Mouse (Mus musculus) adrenal gland, postnatal 10 days (tissue): ENCODE data around the gene Cyp46a1. TPM values are rescaled to one million over a fixed set of nuclear protein-coding genes. Genes with fewer than 3 reads are reported as not detected.

Source experiments
- DNase-seq: peaks from one replicate; pipeline ENCODE4 v3.0.0; 2021; ENCODE audit warnings: mixed read lengths
- total RNA-seq, 2 experiments: library from RNA; stranded (reverse); gene quantifications; 2 replicates each; pipeline ENCODE4 v1.2.3; 2021

The Cyp46a1 gene
- total RNA-seq, 2 experiments from 2014 or later, result 1.6 to 2.2 TPM

DNA sequence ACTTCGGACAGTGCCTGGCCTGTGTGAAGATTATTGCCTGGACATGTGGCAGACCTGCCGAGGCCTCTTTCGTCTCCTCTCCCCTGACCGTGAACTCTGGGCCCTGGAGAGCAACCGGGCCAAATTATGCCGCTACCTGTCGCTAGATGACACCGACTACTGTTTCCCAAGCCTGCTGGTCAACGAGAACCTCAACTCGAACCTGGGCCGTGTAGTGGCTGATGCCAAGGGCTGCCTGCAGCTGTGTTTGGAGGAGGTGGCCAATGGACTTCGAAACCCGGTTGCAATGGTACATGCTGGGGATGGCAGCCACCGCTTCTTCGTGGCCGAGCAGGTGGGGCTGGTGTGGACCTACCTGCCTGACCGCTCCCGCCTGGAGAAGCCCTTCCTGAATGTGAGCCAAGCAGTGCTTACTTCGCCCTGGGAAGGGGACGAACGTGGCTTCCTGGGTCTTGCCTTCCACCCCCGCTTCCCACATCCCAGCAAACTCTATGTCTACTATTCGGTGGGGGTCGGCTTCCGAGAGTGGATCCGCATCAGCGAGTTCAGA lies 22.4 kb upstream of the Cyp46a1 start:
- DNase-seq, result no peak

DNA sequence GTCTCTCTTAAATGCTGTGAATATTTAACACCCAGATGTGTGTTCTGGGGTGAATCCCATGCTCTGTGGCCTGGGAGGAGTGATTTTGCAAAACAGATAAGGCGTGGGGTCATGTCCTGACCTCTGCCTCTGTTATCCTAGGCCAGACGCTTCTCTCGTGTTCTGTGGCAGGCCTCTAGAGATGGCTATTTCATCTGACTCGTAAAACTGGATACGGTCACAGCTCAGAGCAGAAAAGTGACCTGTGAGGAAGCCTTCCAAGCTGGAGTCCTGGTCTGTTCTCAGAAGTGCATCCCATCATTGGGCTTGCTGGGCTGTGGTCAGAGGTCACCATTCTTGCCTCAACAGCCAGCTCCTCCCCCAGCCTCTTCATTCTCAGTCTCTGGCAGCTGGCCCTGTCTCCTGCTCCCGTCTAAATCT lies 21.7 kb upstream of the Cyp46a1 start:
- no peak for DNase-seq

DNA sequence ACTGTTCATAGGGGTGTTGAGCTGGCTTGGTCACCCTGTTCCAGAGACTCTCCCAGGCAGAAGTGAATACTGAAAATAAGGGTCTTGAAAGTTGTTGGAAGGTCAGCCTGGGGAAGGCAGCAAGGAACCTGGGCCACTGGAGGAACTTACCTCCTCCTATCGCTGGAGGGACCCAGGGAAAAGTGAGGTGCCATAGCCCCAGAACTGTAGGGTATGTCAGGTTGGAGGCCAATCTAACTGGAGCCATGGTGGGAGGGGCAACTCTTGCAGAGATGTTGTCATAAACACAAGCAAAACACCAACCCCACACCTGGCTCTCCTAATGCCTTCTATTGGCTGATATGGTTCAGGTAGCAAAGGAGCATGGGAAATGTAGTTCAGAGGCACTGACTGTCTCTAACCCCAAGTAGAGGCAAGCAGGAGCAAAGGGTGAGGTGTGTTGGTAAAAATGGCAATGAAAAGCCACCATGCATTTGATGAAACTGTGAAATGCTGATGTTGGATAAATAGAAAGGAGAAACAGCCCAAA lies 20.9 kb upstream of the Cyp46a1 start:
- DNase-seq, result no peak

DNA sequence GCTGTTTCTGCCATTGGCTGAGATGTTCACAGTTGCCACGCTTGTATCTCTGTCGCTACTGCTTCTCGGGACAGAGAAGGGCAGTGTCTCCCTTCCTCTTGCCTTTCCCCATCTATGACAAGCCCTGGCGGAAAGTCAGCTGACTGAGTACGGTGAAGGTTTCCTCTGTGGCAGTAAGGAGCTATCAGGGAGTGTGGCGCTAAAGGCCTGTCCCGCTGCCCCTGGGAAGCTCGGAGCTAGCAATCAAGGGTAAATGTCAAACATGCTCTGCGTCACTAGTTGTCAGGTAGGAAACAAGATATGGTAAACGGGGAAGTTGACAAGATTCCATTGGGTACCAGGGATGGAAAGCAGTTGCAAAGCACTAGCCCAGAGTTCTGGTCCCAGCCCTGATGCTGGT lies 18.4 kb upstream of the Cyp46a1 start:
- DNase-seq, result no peak

DNA sequence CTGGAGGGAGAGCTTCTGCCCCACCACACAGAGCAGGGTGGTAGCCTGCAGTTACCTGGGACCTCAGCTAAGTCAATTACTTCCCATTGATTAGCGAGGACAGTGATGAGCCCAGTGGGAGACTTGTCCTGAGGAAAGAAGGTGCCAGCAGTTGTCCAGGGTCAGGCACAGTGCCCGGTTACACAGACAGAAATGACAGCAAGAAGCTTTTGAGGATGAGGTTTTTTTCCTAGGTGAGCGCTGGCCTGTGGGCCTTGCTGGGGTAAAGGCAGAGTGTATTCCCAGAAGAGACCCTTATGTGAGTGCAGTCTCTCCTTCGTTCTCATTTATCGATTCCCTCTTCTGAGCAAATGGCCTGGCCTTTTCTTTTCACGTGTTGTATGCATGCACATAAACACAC lies 17.5 kb upstream of the Cyp46a1 start:
- DNase-seq, result no peak

DNA sequence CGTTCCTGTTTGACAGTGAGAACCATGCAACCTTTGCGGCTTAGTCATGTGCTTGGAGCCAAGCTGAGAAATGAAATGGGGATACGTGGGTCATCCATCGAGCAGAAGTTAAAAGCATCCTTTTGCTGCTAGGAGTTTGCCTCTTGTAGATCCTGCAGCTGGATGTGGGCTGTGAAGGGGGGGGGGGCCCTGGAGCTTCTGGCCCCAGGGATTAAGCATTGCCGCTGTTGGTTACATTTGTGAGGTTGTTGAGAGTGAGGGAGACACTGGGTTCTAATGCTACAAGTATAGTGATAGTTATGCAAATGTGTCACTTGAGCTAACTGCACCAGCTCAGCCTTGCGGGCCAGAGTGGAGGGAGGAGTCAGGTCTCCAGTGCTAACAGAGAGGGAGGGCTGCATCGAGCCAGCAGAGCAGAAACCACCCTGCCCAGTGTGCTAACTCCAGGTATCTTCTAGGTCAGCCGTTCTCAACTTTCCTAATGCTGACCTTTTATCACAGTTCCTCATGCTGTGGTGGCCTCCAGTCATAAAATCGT lies 16.9 kb upstream of the Cyp46a1 start:
- DNase-seq, result no peak

DNA sequence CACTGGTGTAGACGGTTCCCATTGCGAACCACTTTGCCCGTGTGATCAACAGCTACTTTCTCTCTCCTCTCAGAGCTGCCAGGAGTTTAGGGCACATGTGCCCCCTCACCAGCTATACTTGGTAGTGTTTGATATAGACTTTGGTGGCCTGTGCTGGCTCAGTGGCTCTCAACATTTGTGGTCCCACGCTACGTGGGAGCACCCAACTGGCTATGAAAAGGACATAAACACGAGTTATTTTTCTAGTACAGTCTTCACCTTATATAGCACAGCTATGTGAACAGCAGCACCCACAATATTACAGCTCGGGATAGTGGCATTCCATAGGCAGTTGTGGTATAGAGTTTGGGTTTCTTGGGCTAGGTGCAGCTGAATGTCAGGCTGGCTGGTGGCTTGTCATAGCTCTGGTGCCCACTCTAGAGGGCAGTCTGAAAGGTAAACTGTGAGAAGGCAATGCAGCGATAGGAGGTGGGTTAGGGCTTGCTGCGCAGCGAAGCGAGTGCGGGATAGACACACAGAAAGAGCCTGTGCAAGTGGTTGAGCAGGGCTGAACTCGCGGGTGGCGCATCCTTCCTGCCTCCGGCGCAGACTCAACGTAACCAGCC lies 16.3 kb upstream of the Cyp46a1 start:
- DNase-seq, result no peak

DNA sequence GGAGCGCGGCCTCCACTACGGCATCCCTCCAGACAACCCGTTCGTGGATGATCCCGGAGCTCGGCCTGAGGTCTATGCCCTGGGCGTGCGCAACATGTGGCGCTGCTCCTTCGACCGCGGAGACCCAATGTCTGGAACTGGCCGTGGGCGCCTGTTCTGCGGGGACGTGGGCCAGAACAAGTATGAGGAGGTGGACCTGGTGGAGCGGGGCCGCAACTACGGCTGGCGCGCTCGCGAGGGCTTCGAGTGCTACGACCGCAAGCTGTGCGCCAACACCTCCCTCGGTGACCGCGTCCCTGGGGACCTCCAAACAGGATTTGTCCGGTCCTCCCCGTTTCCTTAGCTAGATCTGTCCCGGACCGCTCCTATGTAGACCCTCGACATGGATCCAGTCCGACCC lies 15.7 kb upstream of the Cyp46a1 start:
- no peak for DNase-seq

DNA sequence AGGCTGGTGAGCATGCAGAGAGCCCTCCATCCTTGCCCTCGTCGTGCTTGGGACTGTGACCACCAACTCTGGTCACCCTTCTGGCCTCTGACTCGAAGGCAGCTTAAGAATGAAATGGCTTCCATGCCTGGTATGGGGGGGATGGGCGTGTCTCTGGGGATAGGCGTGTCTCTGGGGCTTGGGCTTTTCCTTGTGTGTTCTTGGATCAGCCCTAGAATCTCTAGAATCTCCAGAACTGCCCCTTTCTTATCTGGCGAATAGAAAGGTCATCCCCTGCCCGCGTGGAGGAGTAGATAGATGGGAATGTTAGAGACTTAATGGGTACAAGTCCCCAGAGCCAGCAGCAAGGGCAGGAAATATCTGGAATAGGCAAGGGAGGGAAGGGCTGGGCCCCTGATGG lies 14.1 kb upstream of the Cyp46a1 start:
- no peak for DNase-seq

DNA sequence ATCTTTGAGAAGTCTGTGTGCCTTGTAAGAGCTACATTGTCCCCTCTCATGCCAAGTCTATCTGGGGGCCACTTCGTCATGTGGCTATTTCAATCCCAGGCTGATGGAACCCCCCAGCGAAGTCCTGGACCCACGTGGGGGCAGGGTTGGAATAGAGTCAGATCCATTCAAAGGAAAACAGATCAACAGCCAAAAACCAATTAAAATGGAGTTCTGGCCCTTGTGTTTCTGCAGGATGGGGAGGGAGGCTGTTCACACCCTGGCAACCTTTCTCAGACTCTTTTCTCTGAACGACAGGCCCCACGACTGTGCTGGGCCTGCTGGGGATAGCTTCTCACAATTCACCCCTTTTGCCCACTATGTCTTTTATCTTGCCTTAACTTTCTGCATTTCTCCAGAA lies 7.8 kb upstream of the Cyp46a1 start:
- no peak for DNase-seq

DNA sequence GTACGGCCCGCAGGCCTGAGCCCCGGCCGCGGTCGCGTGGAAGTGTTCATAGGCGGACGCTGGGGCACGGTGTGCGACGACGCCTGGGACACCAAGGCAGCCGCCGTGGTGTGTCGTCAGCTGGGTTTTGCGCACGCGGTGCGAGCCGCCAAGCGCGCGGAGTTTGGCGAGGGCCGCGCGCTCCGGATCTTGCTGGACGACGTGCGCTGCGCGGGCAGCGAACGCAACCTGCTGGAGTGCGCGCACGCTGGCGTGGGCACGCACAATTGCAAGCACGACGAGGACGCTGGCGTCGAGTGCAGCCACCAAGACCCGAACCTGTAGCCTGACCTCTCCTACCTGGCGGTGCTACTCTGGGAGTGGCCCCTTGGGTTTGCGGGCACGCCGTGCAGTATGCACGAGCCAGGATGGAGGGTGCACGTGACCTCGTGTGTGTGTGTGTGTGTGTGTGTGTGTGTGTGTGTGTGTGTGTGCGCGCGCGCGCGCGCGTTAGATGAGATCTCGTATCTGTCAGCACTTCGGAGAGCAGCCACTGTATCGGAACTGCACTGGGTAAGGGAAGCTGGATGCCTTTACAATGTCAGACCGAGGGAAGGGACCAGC lies 6.2 kb upstream of the Cyp46a1 start:
- peak; percentile 51 for DNase-seq

DNA sequence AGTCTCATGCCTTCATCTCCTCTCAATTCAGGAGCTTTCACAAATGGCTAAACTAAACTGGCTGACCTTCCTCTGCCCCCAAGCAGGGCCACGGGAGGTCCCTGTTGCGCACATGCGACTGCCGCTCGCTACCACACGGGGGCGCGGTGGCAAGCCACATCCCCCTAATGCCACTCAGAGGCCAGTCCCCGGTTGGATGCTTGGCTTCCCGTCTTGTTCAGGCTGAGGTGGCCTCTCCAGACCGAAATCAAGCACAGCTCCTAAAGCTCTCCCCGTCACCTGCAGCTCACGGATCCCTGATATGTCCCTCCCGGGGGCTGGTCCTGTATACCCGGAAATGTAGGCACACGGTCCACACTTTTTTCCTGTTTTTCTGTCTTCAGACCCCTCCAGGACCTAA lies 1.1 kb upstream of the Cyp46a1 start:
- peak; percentile 91 for DNase-seq

DNA sequence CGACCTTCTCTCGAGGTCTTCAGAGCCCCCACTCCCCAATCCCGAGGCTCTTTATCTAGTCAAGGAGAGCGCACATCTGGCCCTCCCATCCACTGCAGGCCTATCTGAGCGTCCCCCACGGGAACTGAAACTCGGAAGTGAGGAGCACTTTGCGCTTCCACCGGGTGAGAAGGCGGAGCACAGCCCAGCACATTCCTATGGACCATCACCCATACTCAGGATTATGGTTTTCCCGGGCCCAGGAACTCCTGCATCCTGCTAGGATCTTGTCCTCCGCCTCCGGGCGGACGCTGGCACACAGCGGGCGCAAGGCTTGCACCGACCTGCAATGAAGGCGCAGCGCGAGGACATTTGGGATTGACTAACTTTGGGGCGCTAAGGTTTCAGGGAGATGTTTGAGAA lies 699 bp upstream of the Cyp46a1 start:
- no peak for DNase-seq

DNA sequence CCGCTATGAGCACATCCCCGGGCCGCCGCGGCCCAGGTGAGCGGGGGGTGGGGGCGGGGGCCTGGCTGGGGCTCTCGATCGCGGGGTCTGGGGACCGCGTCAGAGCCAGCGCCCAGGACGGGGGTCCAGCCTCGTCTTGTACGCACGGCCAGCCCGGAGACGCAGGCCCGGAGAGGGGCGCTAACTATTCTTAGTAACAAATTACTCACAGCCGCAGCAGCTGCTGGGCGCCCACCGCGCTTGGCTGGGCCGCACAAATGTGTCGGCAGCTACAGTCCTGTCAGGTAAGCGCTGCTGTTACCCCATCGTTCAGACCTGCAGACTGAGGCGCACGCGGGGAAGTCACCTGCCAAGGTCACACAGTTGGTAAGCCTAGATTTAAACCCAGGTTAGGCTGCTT lies 348 bp downstream of the Cyp46a1 start:
- no peak for DNase-seq

DNA sequence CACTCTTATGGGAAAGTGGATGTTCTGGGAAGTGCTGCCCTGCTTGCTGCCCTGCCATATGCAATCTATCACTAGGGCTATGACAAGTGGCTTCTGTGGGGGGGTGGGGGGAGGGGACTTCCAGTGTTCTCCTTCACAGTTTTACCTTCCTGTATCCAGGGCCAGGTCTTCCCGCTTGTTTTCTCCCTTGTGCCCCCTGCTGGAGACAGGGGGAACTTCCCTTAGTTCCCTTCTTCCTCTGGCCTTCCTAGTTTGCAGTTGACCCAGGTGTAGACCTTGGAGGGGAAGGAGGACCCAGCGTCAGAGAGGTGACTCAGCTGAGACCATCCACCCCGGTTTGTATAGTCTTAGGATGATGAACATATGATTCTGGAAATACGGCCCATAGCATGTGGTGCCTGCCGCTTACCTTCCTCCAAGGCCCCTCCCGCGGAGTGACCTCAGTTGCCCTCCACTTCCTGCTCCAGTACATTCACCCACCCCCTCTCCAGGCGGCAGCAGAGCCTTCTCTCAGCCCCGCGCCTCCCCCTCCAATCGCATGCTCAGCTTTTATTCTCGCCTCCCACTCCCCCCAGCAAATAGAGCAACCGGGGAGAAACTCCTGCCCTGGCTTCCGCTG lies 4.5 kb downstream of the Cyp46a1 start:
- DNase-seq, result peak; percentile 54

DNA sequence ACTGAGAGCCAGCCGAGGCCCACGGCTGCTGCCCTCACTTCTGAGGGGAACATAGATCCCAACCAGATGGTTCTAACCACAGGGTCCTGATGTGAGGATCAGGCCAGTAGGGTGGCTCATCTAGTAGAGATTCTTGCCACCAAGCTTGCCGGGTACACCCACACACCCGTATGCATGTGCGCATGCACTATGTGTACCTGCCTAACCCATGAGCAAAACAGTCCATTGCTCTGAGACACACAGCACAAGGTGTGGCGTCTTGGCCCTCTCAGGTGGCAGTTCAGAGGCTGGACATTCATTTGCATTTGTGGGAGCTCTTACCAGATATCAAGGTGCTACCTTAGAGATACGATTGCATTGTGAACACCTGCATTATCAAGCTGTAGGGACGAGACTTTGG lies 14.0 kb downstream of the Cyp46a1 start:
- no peak for DNase-seq

DNA sequence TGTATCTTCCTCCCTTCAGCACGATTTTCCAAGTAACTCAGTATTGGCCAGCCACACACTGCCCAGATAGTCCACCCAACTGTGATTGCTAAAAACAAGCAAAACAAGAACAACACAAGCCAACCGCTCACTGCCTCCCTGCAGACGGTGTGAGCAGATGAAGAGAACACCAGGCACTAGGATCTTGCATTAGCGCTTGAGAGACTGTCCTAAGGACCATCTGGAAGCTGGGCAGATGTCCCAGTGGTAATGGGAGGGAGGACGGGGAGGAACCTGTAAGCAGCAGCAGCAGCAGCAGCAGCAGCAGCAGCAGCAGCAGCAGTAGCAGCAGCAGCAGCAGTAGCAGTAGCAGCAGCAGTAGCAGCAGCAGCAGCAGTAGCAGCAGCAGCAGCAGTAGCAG lies 14.8 kb downstream of the Cyp46a1 start:
- no peak for DNase-seq

DNA sequence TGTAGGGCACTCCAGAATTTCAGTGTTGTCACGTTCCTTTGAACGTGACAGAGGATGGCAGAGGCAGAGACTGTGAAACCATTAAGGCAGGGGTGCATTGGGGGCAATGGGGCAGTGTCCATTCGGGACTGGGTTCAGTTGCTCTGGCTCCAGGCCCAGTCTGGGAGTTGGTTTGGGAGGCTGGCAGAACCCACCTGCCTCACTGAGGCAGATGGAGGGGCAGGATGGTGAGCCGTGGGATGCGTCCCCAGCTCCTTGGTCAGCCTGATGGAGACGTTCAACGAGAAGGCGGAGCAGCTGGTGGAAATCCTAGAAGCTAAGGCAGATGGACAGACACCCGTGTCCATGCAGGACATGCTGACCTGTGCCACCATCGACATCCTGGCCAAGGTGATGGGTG lies 16.8 kb downstream of the Cyp46a1 start:
- DNase-seq, result no peak

DNA sequence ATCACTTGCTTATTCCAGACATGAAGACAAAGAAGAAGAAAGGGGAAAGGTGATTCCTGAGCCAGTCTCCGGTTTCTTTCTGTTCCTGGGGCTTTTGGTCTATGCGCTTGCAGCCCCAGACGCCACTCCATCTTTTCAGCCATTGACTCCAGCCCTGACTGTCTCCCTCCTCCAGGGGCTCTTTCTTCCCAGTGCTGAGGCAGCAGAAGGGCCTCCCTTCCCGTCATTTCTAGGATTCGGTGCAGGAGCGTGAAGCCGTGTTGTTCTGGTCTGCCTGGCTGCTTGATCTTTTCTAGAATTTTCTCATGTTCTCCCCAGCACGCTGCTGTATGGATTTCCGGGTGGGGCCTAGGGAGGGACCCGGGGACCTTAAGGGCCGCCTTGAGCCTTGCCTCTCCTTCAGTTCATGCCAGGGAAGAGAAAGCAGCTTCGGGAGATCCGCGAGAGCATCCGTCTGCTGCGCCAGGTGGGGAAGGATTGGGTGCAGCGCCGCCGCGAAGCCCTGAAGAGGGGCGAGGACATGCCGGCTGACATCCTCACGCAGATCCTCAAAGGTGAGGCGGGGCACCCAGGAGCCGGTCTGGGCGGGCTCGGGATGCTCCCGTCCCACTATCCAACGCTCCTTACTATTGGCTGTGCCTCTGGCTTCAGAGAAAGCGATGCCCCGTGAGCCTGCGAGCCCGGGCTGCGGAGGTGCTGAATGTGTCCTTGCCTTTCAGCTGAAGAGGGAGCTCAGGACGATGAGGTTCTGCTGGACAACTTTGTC lies 18.4 kb downstream of the Cyp46a1 start:
- no peak for DNase-seq

DNA sequence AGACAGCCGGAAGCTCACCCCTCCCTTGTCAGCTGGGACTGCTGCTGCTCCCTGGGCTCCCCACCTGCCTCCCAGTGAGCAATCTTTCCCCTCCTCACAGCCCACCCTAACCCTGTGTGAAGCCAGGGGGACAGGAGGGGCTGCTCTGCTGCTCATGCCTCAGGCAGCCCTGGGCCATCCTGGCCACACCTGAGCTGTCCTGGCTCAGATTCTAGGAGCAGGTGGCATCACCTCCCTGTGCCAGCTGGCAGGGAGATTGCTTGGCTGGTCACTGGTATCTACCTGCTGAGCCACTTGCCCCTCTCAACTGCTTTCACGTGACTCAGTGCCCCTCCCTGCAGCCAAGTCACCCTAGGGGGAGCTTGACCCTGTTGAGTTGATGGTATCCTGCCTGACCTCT lies 20.1 kb downstream of the Cyp46a1 start:
- DNase-seq, result no peak

DNA sequence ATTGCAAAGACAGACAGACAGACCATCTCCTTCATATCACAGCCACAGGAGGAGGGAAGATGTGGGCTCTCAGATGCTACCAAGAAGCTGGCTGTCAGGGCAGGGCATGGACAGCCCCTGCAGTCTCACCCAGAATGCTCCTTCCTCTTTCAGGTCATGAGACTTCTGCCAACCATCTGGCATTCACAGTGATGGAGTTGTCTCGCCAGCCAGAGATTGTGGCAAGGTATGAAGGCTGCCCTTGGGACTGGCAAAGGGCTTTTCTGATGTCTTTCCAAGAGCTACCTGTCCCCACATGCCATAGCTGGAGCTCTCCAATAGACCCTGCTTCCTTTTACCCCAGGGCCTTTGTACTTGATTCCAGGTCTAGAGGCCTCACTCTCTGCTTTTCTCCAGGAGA lies 21.1 kb downstream of the Cyp46a1 start:
- no peak for DNase-seq

DNA sequence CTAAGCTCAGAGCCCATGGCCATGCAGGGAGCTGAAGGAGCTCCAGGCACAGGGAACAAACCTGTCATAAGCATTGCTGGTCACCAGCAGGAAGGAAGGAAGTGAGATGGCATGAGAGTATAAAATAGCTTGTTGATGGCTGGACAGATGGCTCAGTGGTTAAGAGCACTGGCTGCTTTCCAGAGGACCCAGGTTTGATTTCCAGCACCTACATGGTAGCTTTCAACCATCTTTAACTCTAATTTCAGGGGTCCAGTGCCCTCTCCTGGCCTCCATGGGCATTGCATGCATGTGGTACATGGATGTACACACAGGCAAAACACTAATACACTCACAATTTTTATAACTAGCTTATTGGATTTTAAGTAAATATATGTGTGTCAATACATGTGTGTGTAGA lies 21.8 kb downstream of the Cyp46a1 start:
- DNase-seq, result no peak

DNA sequence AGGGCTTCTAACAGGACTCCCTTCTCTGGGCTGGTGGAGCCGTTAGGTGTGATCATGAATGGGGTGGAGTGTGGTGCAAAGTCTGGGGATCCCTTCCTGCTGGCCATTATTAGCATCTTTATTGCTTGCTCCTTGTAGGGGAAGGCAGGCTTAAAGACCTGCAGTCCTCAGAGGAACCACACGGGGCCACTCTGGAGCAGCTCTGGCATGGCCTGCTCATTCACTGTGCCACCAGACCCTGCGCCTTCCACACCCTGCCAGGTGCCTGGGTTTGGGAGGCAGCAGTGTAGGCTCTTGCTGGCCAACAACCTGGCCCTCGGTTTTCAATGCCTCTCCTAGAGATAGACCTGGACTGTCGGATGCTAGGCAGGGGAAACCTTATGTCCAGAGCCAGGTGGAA lies 29.6 kb downstream of the Cyp46a1 start:
- peak; percentile 91 for DNase-seq
